Mouse (Mus musculus) lung, postnatal 0 days (tissue): ENCODE results near the gene Atxn7l3b.

Experiments used
- CTCF ChIP-seq: IDR thresholded peaks from 2 replicates; pipeline ENCODE4 v1.5.1; 2016; ENCODE audit warnings: antibody characterized with exemption, mild to moderate bottlenecking
- EP300 ChIP-seq: IDR thresholded peaks from 2 replicates; pipeline ENCODE4 v1.6.1; 2016; ENCODE audit warnings: antibody characterized with exemption, mild to moderate bottlenecking, control low read depth

DNA sequence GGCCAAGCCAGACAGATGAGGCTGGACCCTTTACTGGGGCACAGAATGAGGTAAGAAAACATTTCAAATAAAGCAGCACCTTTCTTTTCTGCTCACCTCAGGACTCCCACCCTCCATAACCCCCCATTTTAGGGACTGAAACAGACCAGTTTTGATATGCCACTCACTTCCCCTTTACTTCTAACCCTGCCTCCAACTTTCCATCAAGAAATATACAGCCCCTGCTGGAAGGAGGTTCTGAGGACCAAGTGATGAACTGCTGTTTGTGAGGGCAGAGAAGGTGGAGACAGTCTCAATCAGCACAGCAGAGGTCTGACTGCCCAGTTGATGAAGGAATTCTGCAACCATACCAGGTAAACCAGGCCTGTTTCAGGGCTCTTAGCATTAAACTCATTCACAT lies 1.8 kb downstream of the Atxn7l3b start:
- TF ChIP-seq EP300 (no peak), CTCF (no peak)
